Mouse (Mus musculus) B cell, adult 67 days (primary cell): Measurements from ENCODE around the gene Lama1. TPM values are rescaled to one million over a fixed set of nuclear protein-coding genes. Genes with fewer than 3 reads are reported as not detected.

ENCODE experiments used
- total RNA-seq, 2 experiments: library from RNA; stranded (reverse); gene quantifications; 4 replicates each; pipeline ENCODE4 v1.2.4; 2023

Lama1 gene
- not detected for total RNA-seq

GRCm38 (mm10) chr17:67696694-67697386, at the start of gene Lama1:
TSS of gene Lama1 (plus strand) at chr17:67697259.

Other genes with a start within 250 kb of the Lama1 start
- not detected for gene Lrrc30, start 64.5 kb upstream of the Lama1 start, total RNA-seq